Comparison of ENCODE assay signal across 8 mouse cellular contexts in the genomic region with DNA sequence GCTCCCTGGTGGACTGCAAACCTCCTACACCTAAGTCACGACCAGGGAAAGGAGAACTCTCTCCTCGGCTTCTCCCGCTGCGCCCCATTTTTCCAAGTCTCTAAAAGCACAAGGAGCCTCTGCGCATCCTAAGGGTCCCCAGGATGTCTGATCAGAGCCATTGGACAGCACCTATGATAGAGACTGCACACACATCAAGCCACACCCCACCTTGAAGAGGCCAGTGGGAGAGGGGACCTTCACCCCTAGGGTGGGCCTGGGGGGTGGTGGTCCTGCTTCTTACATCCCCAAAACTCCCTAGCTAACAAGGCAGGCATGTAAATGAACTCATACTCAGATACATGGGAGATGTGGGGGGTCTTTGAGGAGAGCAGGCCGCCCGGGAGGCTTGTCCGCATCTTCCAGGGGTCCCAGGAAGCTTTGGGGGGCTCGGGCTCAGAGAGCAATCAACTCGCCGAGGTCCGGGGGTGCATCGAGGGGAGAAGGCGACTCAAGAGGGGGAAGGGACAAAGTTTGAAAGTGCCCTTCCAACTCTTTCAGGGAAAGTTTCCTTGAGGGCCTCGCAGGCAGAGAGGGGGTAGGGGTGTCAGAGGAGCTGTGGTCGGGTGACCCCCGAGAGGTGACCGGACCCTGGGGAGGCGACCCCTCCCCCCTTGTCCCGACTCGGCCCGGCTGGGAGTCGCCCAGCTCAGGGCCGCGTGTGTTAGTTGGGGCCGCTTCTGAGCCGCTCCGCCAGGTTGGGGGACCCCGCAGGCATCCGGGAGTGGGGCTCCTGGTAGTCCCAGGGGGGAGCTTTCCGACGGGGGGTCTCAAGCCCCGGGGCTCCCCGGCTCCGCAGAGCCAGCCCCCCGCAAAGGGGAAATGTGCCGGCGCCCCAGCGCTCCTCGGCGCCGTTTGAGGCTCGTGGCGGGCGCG. TPM values are rescaled to one million over a fixed set of nuclear protein-coding genes. Genes with fewer than 3 reads are reported as not detected.
DNase-seq lines count a peak whose midpoint lies in the region; ATAC-seq and TF ChIP-seq lines count a peak whose summit lies in the region.

No protein-coding gene starts in this region.

- no peaks in the 10 kb centered on the region for H3K27me3 ChIP-seq in intestine, embryonic 16.5 days (replicated peaks; ENCODE audit: control insufficient read depth, insufficient read depth, low read length)
- peaks cover 25% of the 10 kb centered on the region for H3K27me3 ChIP-seq in liver, postnatal 0 days (ENCODE audit: insufficient read depth, low read length)
- H3K27me3 ChIP-seq in stomach, embryonic 16.5 days (ENCODE audit: control insufficient read depth, insufficient read depth, low read length), result no peaks in the 10 kb centered on the region

- peak overlapping the region; percentile 100 for H3K9ac ChIP-seq in intestine, embryonic 16.5 days (ENCODE audit: low read depth, low read length)
- peak overlapping the region; percentile 89 for H3K9ac ChIP-seq in liver, postnatal 0 days (replicated peaks)
- peak overlapping the region; percentile 98 for H3K9ac ChIP-seq in stomach, embryonic 16.5 days (ENCODE audit: low read length)

- peak overlapping the region; percentile 96 for H3K4me2 ChIP-seq in intestine, embryonic 16.5 days (ENCODE audit: low read depth, low read length)
- peak overlapping the region; percentile 77 for H3K4me2 ChIP-seq in liver, postnatal 0 days (ENCODE audit: low read depth, low read length)
- H3K4me2 ChIP-seq in stomach, embryonic 16.5 days (ENCODE audit: low read depth, low read length), result peak overlapping the region; percentile 94

- H3K27ac ChIP-seq in bone marrow, adult 2 months (ENCODE audit: control insufficient read depth, insufficient read depth, low read depth, low read length, poor library complexity), result peak overlapping the region; percentile 77; the same call in 1 of the 2 replicates
- H3K27ac ChIP-seq in intestine, embryonic 16.5 days (ENCODE audit: low read length), result peak overlapping the region; percentile 98
- H3K27ac ChIP-seq in liver, postnatal 0 days (ENCODE audit: low read depth), result peak overlapping the region; percentile 94
- H3K27ac ChIP-seq in stomach, embryonic 16.5 days (ENCODE audit: low read length), result peak overlapping the region; percentile 96

- H3K4me1 ChIP-seq in bone marrow, adult 2 months (ENCODE audit: control insufficient read depth, insufficient read depth, low read length), result no peaks in the 10 kb centered on the region; the same call in 1 of the 2 replicates
- H3K4me1 ChIP-seq in intestine, embryonic 16.5 days (ENCODE audit: control insufficient read depth, insufficient read depth, low read length), result peaks cover 40% of the 10 kb centered on the region
- H3K4me1 ChIP-seq in liver, postnatal 0 days (ENCODE audit: insufficient read depth), result peaks cover 30% of the 10 kb centered on the region
- peaks cover 29% of the 10 kb centered on the region for H3K4me1 ChIP-seq in stomach, embryonic 16.5 days (ENCODE audit: control insufficient read depth, insufficient read depth, low read length)

- TF ChIP-seq CTCF in bone marrow, adult 2 months (IDR thresholded peaks at IDR 0.05; ENCODE audit: control insufficient read depth, insufficient read depth, low read length), result no peak
- TF ChIP-seq CTCF in liver, postnatal 0 days (IDR thresholded peaks at IDR 0.05; ENCODE audit: low read depth), result no peak

- H3K36me3 ChIP-seq in intestine, embryonic 16.5 days (ENCODE audit: control insufficient read depth, insufficient read depth, low read length), result no peaks in the 10 kb centered on the region
- H3K36me3 ChIP-seq in liver, postnatal 0 days (replicated peaks; ENCODE audit: insufficient read depth, low read length), result no peaks in the 10 kb centered on the region
- H3K36me3 ChIP-seq in stomach, embryonic 16.5 days (ENCODE audit: control insufficient read depth, insufficient read depth, low read length), result no peaks in the 10 kb centered on the region

- H3K9me3 ChIP-seq in intestine, embryonic 16.5 days (ENCODE audit: control insufficient read depth, low read length), result no peaks in the 10 kb centered on the region
- H3K9me3 ChIP-seq in liver, postnatal 0 days (ENCODE audit: low read length), result no peaks in the 10 kb centered on the region
- H3K9me3 ChIP-seq in stomach, embryonic 16.5 days (replicated peaks; ENCODE audit: control insufficient read depth, low read length), result no peaks in the 10 kb centered on the region

- peak; percentile 30 to 50 for DNase-seq in layer of hippocampus, postnatal 10 days (ENCODE audit: low spot score in 2 of 2)
- DNase-seq in layer of hippocampus, adult 9-11 months, result no peak
- DNase-seq in gastrocnemius, postnatal 10 days, result peak; percentile 54
- DNase-seq in liver, postnatal 0 days, result peak; percentile 49

- 11% methylated on average over 46 of the region's 46 CpGs for WGBS in bone marrow, adult 2 months
- WGBS in intestine, embryonic 16.5 days, result 5% methylated on average over 42 of the region's 46 CpGs
- 7% methylated on average over 40 of the region's 46 CpGs for WGBS in liver, postnatal 0 days (ENCODE audit: insufficient replicate concordance)
- WGBS in stomach, embryonic 16.5 days, result 5% methylated on average over 46 of the region's 46 CpGs

- no peak for ATAC-seq in intestine, embryonic 16.5 days
- ATAC-seq in liver, postnatal 0 days, result no peak
- no peak for ATAC-seq in stomach, embryonic 16.5 days (ENCODE audit: insufficient read depth, low FRiP score)
- ATAC-seq in megakaryocyte-erythroid progenitor cell, adult 5-6 weeks (replicated peaks; ENCODE audit: low FRiP score, low TSS enrichment, poor library complexity, severe bottlenecking), result no peak

- no peak overlapping the region for H3K4me3 ChIP-seq in bone marrow, adult 2 months (replicated peaks; ENCODE audit: control insufficient read depth, low read depth, low read length)
- H3K4me3 ChIP-seq in intestine, embryonic 16.5 days (ENCODE audit: low read length), result peak overlapping the region; percentile 69
- peak overlapping the region; percentile 64 for H3K4me3 ChIP-seq in liver, postnatal 0 days (ENCODE audit: low read depth, low read length)
- peak overlapping the region; percentile 85 for H3K4me3 ChIP-seq in stomach, embryonic 16.5 days (replicated peaks; ENCODE audit: low read length)

- no peak for TF ChIP-seq POLR2A in bone marrow, adult 2 months (IDR thresholded peaks at IDR 0.05; ENCODE audit: borderline replicate concordance, control insufficient read depth, low read depth, low read length)

- no peak for TF ChIP-seq EP300 in liver, postnatal 0 days (IDR thresholded peaks at IDR 0.05; ENCODE audit: low read depth)

RNA-seq across cellular contexts. Expression of a gene that starts 0.7 kb away (rescaled TPM):
- 10 to 100 TPM; 80.6 to 80.7 TPM for total RNA-seq in layer of hippocampus, postnatal 10 days (2021)
- polyA plus RNA-seq in bone marrow, adult 2 months (2011; ENCODE audit: insufficient read depth, insufficient read length, low replicate concordance, missing spikeins), result 30.4 and 32.4 TPM in 2 replicates
- total RNA-seq in gastrocnemius, postnatal 10 days (2021), result 100 to 1,000 TPM; 193 to 214 TPM
- 438 and 456 TPM in 2 replicates for polyA plus RNA-seq in intestine, embryonic 16.5 days (2015; fragmentation: Nextera tagmentation; extraction: Ambion mirVana)
- polyA plus RNA-seq in liver, postnatal 0 days (2015; fragmentation: Nextera tagmentation; extraction: Ambion mirVana), result 125 and 140 TPM in 2 replicates
- polyA plus RNA-seq in stomach, embryonic 16.5 days (2015; fragmentation: Nextera tagmentation; extraction: Ambion mirVana), result 479 and 551 TPM in 2 replicates
- 19.0 and 23.7 TPM in 2 replicates for total RNA-seq in megakaryocyte-erythroid progenitor cell, adult 5-6 weeks (2014; fragmentation: Nextera tagmentation)
- 27.0 and 47.0 TPM in 2 replicates for total RNA-seq in megakaryocyte-erythroid progenitor cell, adult 5-6 weeks (2017)

RNA-seq across cellular contexts. Expression of a gene that starts 14.1 kb away (rescaled TPM):
- total RNA-seq in layer of hippocampus, postnatal 10 days (2021), result under 1 TPM; 0.33 to 0.48 TPM
- polyA plus RNA-seq in bone marrow, adult 2 months (2011; ENCODE audit: insufficient read depth, insufficient read length, low replicate concordance, missing spikeins), result not detected in 2 replicates
- total RNA-seq in gastrocnemius, postnatal 10 days (2021), result under 1 TPM; 0.25 to 0.35 TPM
- 1.8 and 2.3 TPM in 2 replicates for polyA plus RNA-seq in intestine, embryonic 16.5 days (2015; fragmentation: Nextera tagmentation; extraction: Ambion mirVana)
- 0.08 and 0.16 TPM in 2 replicates for polyA plus RNA-seq in liver, postnatal 0 days (2015; fragmentation: Nextera tagmentation; extraction: Ambion mirVana)
- polyA plus RNA-seq in stomach, embryonic 16.5 days (2015; fragmentation: Nextera tagmentation; extraction: Ambion mirVana), result 0.26 and 0.43 TPM in 2 replicates
- 0.40 TPM in 1 of 2 replicates, not detected in the other for total RNA-seq in megakaryocyte-erythroid progenitor cell, adult 5-6 weeks (2014; fragmentation: Nextera tagmentation)
- 0.56 TPM in 1 of 2 replicates, not detected in the other for total RNA-seq in megakaryocyte-erythroid progenitor cell, adult 5-6 weeks (2017)

RNA-seq across cellular contexts. Expression of a gene that starts 35.1 kb away (rescaled TPM):
- 10 to 100 TPM; 19.5 to 22.2 TPM for total RNA-seq in layer of hippocampus, postnatal 10 days (2021)
- polyA plus RNA-seq in bone marrow, adult 2 months (2011; ENCODE audit: insufficient read depth, insufficient read length, low replicate concordance, missing spikeins), result 27.1 and 43.4 TPM in 2 replicates
- 1 to 10 TPM; 6.1 to 8.6 TPM for total RNA-seq in gastrocnemius, postnatal 10 days (2021)
- 56.4 and 57.5 TPM in 2 replicates for polyA plus RNA-seq in intestine, embryonic 16.5 days (2015; fragmentation: Nextera tagmentation; extraction: Ambion mirVana)
- polyA plus RNA-seq in liver, postnatal 0 days (2015; fragmentation: Nextera tagmentation; extraction: Ambion mirVana), result 21.3 and 22.5 TPM in 2 replicates
- polyA plus RNA-seq in stomach, embryonic 16.5 days (2015; fragmentation: Nextera tagmentation; extraction: Ambion mirVana), result 35.7 and 35.8 TPM in 2 replicates
- total RNA-seq in megakaryocyte-erythroid progenitor cell, adult 5-6 weeks (2014; fragmentation: Nextera tagmentation), result 24.4 and 44.2 TPM in 2 replicates
- 15.0 and 15.2 TPM in 2 replicates for total RNA-seq in megakaryocyte-erythroid progenitor cell, adult 5-6 weeks (2017)

RNA-seq across cellular contexts. Expression of a gene that starts 47.4 kb away (rescaled TPM):
- total RNA-seq in layer of hippocampus, postnatal 10 days (2021), result 100 to 1,000 TPM in 1 of 2 experiments, 10 to 100 TPM in 1; 94.6 to 102 TPM
- polyA plus RNA-seq in bone marrow, adult 2 months (2011; ENCODE audit: insufficient read depth, insufficient read length, low replicate concordance, missing spikeins), result 60.7 and 112 TPM in 2 replicates
- total RNA-seq in gastrocnemius, postnatal 10 days (2021), result 10 to 100 TPM; 80.0 to 86.2 TPM
- polyA plus RNA-seq in intestine, embryonic 16.5 days (2015; fragmentation: Nextera tagmentation; extraction: Ambion mirVana), result 221 and 238 TPM in 2 replicates
- polyA plus RNA-seq in liver, postnatal 0 days (2015; fragmentation: Nextera tagmentation; extraction: Ambion mirVana), result 70.9 and 76.4 TPM in 2 replicates
- 208 and 211 TPM in 2 replicates for polyA plus RNA-seq in stomach, embryonic 16.5 days (2015; fragmentation: Nextera tagmentation; extraction: Ambion mirVana)
- total RNA-seq in megakaryocyte-erythroid progenitor cell, adult 5-6 weeks (2014; fragmentation: Nextera tagmentation), result 218 and 242 TPM in 2 replicates
- total RNA-seq in megakaryocyte-erythroid progenitor cell, adult 5-6 weeks (2017), result 216 and 264 TPM in 2 replicates
